Comparison of ENCODE assay signal across 9 mouse cellular contexts in the genomic region with DNA sequence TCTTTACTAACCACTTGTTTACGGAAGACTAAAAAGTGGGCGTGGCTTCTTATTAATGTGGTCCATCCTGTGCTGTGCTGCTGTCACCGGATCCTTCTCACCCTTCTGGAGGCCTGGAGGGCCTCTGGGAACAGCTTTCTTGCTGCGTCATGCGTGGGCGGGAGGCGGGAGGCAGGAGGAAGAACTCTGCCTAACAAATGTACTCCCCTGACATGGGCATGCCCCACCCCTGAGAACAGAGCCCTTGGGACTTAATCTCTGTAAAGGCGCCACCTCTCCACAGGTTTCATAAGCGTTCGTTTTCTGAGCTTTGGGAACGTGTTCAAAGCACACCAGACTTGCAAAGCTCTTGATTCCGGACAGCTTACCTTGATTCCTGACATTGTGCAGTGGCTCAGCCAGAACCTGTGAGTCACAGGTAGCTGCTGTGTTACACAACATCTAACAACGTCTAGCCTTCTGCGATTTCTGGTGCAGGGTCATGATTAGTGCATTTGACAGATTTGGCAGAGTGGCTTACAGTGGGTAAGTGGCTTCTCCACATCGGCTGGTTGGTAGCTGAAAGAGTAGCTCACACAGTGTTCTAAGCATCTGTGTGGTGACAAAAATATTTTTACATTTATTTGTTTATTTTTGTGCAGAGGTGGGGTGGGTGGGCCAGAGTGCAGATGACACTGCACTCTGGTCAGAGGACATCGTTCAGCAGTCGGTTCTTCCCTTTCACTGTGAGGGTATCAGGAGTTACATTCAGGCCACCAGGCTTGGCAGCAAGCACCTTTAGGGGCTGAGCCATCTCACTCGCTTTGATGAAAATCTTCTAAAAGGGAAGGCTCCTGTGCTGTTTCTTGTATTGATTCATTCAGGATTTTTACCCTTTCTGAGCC. TPM values are rescaled to one million over a fixed set of nuclear protein-coding genes. Genes with fewer than 3 reads are reported as not detected.
A peak's percentile ranks its signal among the peaks of the same experiment; 100 is the strongest.
DNase-seq lines count a peak whose midpoint lies in the region; ATAC-seq and TF ChIP-seq lines count a peak whose summit lies in the region.
"Had no signal": no experiment of that assay in that cellular context is flagged by ENCODE, and none has a peak within 500 bp of the region (broad histone marks: within the 10 kb centered on the region; RNA-seq: fewer than 3 reads in every experiment).

No protein-coding gene starts in this region.

- TF ChIP-seq CTCF in kidney, postnatal 0 days (IDR thresholded peaks at IDR 0.05; ENCODE audit: low read depth) = no peak
- no peak for TF ChIP-seq CTCF in forebrain, postnatal 0 days (IDR thresholded peaks at IDR 0.05; ENCODE audit: low read depth)

- no peaks in the 10 kb centered on the region for H3K36me3 ChIP-seq in liver, embryonic 12.5 days
- H3K36me3 ChIP-seq in kidney, postnatal 0 days (ENCODE audit: insufficient read depth, low read length) = no peaks in the 10 kb centered on the region
- no peaks in the 10 kb centered on the region for H3K36me3 ChIP-seq in hindbrain, embryonic 16.5 days (ENCODE audit: control insufficient read depth, insufficient read depth, low read length)
- no peaks in the 10 kb centered on the region for H3K36me3 ChIP-seq in forebrain, postnatal 0 days (ENCODE audit: insufficient read depth)
- H3K36me3 ChIP-seq: midbrain, embryonic 12.5 days had no signal

- no peaks in the 10 kb centered on the region for H3K27me3 ChIP-seq in liver, embryonic 12.5 days (replicated peaks)
- H3K27me3 ChIP-seq in kidney, postnatal 0 days (ENCODE audit: insufficient read depth, low read length) = no peaks in the 10 kb centered on the region
- H3K27me3 ChIP-seq in hindbrain, embryonic 16.5 days (replicated peaks; ENCODE audit: control insufficient read depth, insufficient read depth, low read length) = no peaks in the 10 kb centered on the region
- no peaks in the 10 kb centered on the region for H3K27me3 ChIP-seq in forebrain, postnatal 0 days (ENCODE audit: insufficient read depth, low read length)
- H3K27me3 ChIP-seq: midbrain, embryonic 12.5 days had no signal

- no peak overlapping the region for H3K4me2 ChIP-seq in liver, embryonic 12.5 days
- no peak overlapping the region for H3K4me2 ChIP-seq in kidney, postnatal 0 days (ENCODE audit: low read length)
- H3K4me2 ChIP-seq in hindbrain, embryonic 16.5 days (ENCODE audit: low read length) = no peak overlapping the region
- no peak overlapping the region for H3K4me2 ChIP-seq in forebrain, postnatal 0 days (ENCODE audit: low read depth)
- H3K4me2 ChIP-seq: midbrain, embryonic 12.5 days had no signal

- 0 out of 2 replicates have a peak, but pooled peaks cover 5% of the 10 kb centered on the region for H3K4me1 ChIP-seq in liver, embryonic 12.5 days
- no peaks in the 10 kb centered on the region for H3K4me1 ChIP-seq in kidney, postnatal 0 days (replicated peaks; ENCODE audit: insufficient read depth, low read length)
- no peaks in the 10 kb centered on the region for H3K4me1 ChIP-seq in hindbrain, embryonic 16.5 days (ENCODE audit: control insufficient read depth, insufficient read depth, low read depth, low read length)
- H3K4me1 ChIP-seq in forebrain, postnatal 0 days (ENCODE audit: insufficient read depth) = no peaks in the 10 kb centered on the region
- H3K4me1 ChIP-seq: midbrain, embryonic 12.5 days had no signal

- H3K9me3 ChIP-seq in liver, embryonic 12.5 days (replicated peaks) = no peaks in the 10 kb centered on the region
- no peaks in the 10 kb centered on the region for H3K9me3 ChIP-seq in kidney, postnatal 0 days (replicated peaks; ENCODE audit: low read length)
- no peaks in the 10 kb centered on the region for H3K9me3 ChIP-seq in hindbrain, embryonic 16.5 days (ENCODE audit: control insufficient read depth, low read length)
- H3K9me3 ChIP-seq in forebrain, postnatal 0 days (ENCODE audit: low read length) = no peaks in the 10 kb centered on the region
- H3K9me3 ChIP-seq: midbrain, embryonic 12.5 days had no signal

- 42% methylated on average over 18 of the region's 18 CpGs for WGBS in liver, embryonic 12.5 days (ENCODE audit: insufficient replicate concordance)
- WGBS in kidney, postnatal 0 days = 42% methylated on average over 18 of the region's 18 CpGs
- 68% methylated on average over 18 of the region's 18 CpGs for WGBS in hindbrain, embryonic 16.5 days
- WGBS in forebrain, postnatal 0 days = 69% methylated on average over 18 of the region's 18 CpGs

- H3K27ac ChIP-seq in liver, embryonic 12.5 days = no peak overlapping the region
- no peak overlapping the region for H3K27ac ChIP-seq in kidney, postnatal 0 days
- no peak overlapping the region for H3K27ac ChIP-seq in hindbrain, embryonic 16.5 days (ENCODE audit: low read depth, low read length)
- no peak overlapping the region for H3K27ac ChIP-seq in forebrain, postnatal 0 days (ENCODE audit: low read depth, low read length)
- H3K27ac ChIP-seq: midbrain, embryonic 12.5 days had no signal

- no peak for ATAC-seq in liver, embryonic 12.5 days
- ATAC-seq in kidney, postnatal 0 days (replicated peaks; ENCODE audit: low FRiP score, low read depth) = peak; percentile 43; the same call in 1 of the 2 replicates
- ATAC-seq in hindbrain, embryonic 16.5 days = no peak
- ATAC-seq in forebrain, postnatal 0 days = no peak

- DNase-seq in liver = peak; percentile 15
- peak; percentile 13 for DNase-seq in c-Kit-positive CD71-negative TER-119-negative erythroid progenitor cells, embryonic 14.5 days (ENCODE audit: low read depth)
- peak; percentile 62 for DNase-seq in kidney, postnatal 0 days (ENCODE audit: low spot score)
- DNase-seq in skeletal muscle tissue, adult 2 months (ENCODE audit: low read depth, low spot score) = peak; percentile 39
- no peak for DNase-seq in right cerebral cortex, postnatal 36 days (ENCODE audit: low spot score in 2 of 2)
- no peak for DNase-seq in forebrain, postnatal 0 days

- H3K9ac ChIP-seq in liver, embryonic 12.5 days = no peak overlapping the region
- no peak overlapping the region for H3K9ac ChIP-seq in kidney, postnatal 0 days (ENCODE audit: low read depth, low read length)
- H3K9ac ChIP-seq in hindbrain, embryonic 16.5 days (ENCODE audit: low read depth, low read length) = no peak overlapping the region
- no peak overlapping the region for H3K9ac ChIP-seq in forebrain, postnatal 0 days
- H3K9ac ChIP-seq: midbrain, embryonic 12.5 days had no signal

- no peak overlapping the region for H3K4me3 ChIP-seq in liver, embryonic 12.5 days
- H3K4me3 ChIP-seq in kidney, postnatal 0 days (replicated peaks; ENCODE audit: low read depth, low read length) = no peak overlapping the region
- no peak overlapping the region for H3K4me3 ChIP-seq in hindbrain, embryonic 16.5 days (ENCODE audit: low read length)
- H3K4me3 ChIP-seq in forebrain, postnatal 0 days (ENCODE audit: low read depth, low read length) = no peak overlapping the region
- H3K4me3 ChIP-seq: midbrain, embryonic 12.5 days had no signal

RNA-seq across cellular contexts. Expression of a gene that starts 2.1 kb away (rescaled TPM):
- polyA plus RNA-seq in liver, embryonic 12.5 days (2016; fragmentation: Nextera tagmentation; extraction: Ambion mirVana) = 0.35 and 0.69 TPM in 2 replicates
- polyA plus RNA-seq in kidney, postnatal 0 days (2015; fragmentation: Nextera tagmentation; extraction: Ambion mirVana) = 0.84 and 1.0 TPM in 2 replicates
- polyA plus RNA-seq in hindbrain, embryonic 16.5 days (2015; fragmentation: Nextera tagmentation; extraction: Ambion mirVana) = not detected in 2 replicates
- not detected in 2 replicates for total RNA-seq in forebrain, postnatal 0 days (2014; rRNA removed)
- polyA plus RNA-seq in forebrain, postnatal 0 days (2015; fragmentation: Nextera tagmentation; extraction: Ambion mirVana) = 0.15 and 0.21 TPM in 2 replicates
- polyA plus RNA-seq: midbrain, embryonic 12.5 days had no signal

RNA-seq across cellular contexts. Expression of a gene that starts 29.1 kb away (rescaled TPM):
- 184 and 190 TPM in 2 replicates for polyA plus RNA-seq in liver, embryonic 12.5 days (2016; fragmentation: Nextera tagmentation; extraction: Ambion mirVana)
- polyA plus RNA-seq in kidney, postnatal 0 days (2015; fragmentation: Nextera tagmentation; extraction: Ambion mirVana) = 2.7 and 6.2 TPM in 2 replicates
- polyA plus RNA-seq in hindbrain, embryonic 16.5 days (2015; fragmentation: Nextera tagmentation; extraction: Ambion mirVana) = not detected in 2 replicates
- not detected in 2 replicates for total RNA-seq in forebrain, postnatal 0 days (2014; rRNA removed)
- not detected in 2 replicates for polyA plus RNA-seq in forebrain, postnatal 0 days (2015; fragmentation: Nextera tagmentation; extraction: Ambion mirVana)
- polyA plus RNA-seq: midbrain, embryonic 12.5 days had no signal

RNA-seq across cellular contexts. Expression of a gene that starts 30.7 kb away (rescaled TPM):
- 0.10 and 0.13 TPM in 2 replicates for polyA plus RNA-seq in liver, embryonic 12.5 days (2016; fragmentation: Nextera tagmentation; extraction: Ambion mirVana)
- polyA plus RNA-seq in kidney, postnatal 0 days (2015; fragmentation: Nextera tagmentation; extraction: Ambion mirVana) = 0.07 and 0.15 TPM in 2 replicates
- 0.15 TPM in 1 of 2 replicates, not detected in the other for polyA plus RNA-seq in hindbrain, embryonic 16.5 days (2015; fragmentation: Nextera tagmentation; extraction: Ambion mirVana)
- total RNA-seq in forebrain, postnatal 0 days (2014; rRNA removed) = not detected in 2 replicates
- polyA plus RNA-seq in forebrain, postnatal 0 days (2015; fragmentation: Nextera tagmentation; extraction: Ambion mirVana) = not detected in 2 replicates

Comparison
In these comparisons a context has a peak if more than half of its experiments do, and no peak if none do; other contexts are left out.
1. DNase-seq: peak in liver (single experiment), c-Kit-positive CD71-negative TER-119-negative erythroid progenitor cells, embryonic 14.5 days (single experiment), kidney, postnatal 0 days (single experiment) and skeletal muscle tissue, adult 2 months (single experiment); none in right cerebral cortex, postnatal 36 days (0 of 2) and forebrain, postnatal 0 days (single experiment).
2. RNA of a gene that starts 29.1 kb away (polyA plus RNA-seq): 184 to 190 TPM in liver, embryonic 12.5 days; 2.7 to 6.2 TPM in kidney, postnatal 0 days, not detected in forebrain, postnatal 0 days and not detected in hindbrain, embryonic 16.5 days; every median in the first group is over 10 times any median in the second.